Mouse (Mus musculus) midbrain, embryonic 12.5 days (tissue): ENCODE measurements around the gene Gm10322. TPM values are rescaled to one million over a fixed set of nuclear protein-coding genes. Genes with fewer than 3 reads are reported as not detected.

Experiments
- ATAC-seq: fragments of 200-750 bp; cut with Nextera tagmentation; 2 replicates; pipeline ENCODE4 v1.8.0; 2017; ENCODE audit warnings: low read depth, moderate TSS enrichment, moderate library complexity; ENCODE audit not compliant: low FRiP score
- H3K27ac ChIP-seq: fragments of 300-500 bp; sonication (generic); replicated peaks from 2 replicates; pipeline ENCODE4 v1.5.1; 2016; ENCODE audit warnings: mild to moderate bottlenecking
- H3K27me3 ChIP-seq: fragments of 300-500 bp; sonication (generic); 2 replicates; pipeline ENCODE4 v1.6.1; 2016; ENCODE audit warnings: mild to moderate bottlenecking
- H3K36me3 ChIP-seq: fragments of 300-500 bp; sonication (generic); 2 replicates; pipeline ENCODE4 v1.6.1; 2016
- H3K4me1 ChIP-seq: fragments of 300-500 bp; sonication (generic); 2 replicates; pipeline ENCODE4 v1.6.1; 2016
- H3K4me2 ChIP-seq: fragments of 300-500 bp; sonication (generic); replicated peaks from 2 replicates; pipeline ENCODE4 v1.6.1; 2016; ENCODE audit warnings: mild to moderate bottlenecking, moderate library complexity
- H3K4me3 ChIP-seq: fragments of 300-500 bp; sonication (generic); 2 replicates; pipeline ENCODE4 v1.5.1; 2016; ENCODE audit warnings: mild to moderate bottlenecking
- H3K9ac ChIP-seq: fragments of 300-500 bp; sonication (generic); replicated peaks from 2 replicates; pipeline ENCODE4 v1.6.1; 2016; ENCODE audit warnings: mild to moderate bottlenecking, moderate library complexity
- H3K9me3 ChIP-seq: fragments of 300-500 bp; sonication (generic); 2 replicates; pipeline ENCODE4 v1.6.1; 2016; ENCODE audit warnings: mild to moderate bottlenecking
- WGBS: fragments of 180-500 bp; shearing (Covaris S2); methylation state at CpG from one replicate; pipeline ENCODE4 v1.1.7; 2016; 5-methylcytosine and 5-hydroxymethylcytosine counted together
- polyA plus RNA-seq: library from polyadenylated mRNA; unstranded; fragments of >200 nt; fragmentation: Nextera tagmentation; extraction: Ambion mirVana; gene quantifications from 2 replicates; pipeline ENCODE4 v1.2.1, GENCODE M21; 2016

Gm10322 gene
- polyA plus RNA-seq, 1 experiment from 2014 or later = not detected

DNA sequence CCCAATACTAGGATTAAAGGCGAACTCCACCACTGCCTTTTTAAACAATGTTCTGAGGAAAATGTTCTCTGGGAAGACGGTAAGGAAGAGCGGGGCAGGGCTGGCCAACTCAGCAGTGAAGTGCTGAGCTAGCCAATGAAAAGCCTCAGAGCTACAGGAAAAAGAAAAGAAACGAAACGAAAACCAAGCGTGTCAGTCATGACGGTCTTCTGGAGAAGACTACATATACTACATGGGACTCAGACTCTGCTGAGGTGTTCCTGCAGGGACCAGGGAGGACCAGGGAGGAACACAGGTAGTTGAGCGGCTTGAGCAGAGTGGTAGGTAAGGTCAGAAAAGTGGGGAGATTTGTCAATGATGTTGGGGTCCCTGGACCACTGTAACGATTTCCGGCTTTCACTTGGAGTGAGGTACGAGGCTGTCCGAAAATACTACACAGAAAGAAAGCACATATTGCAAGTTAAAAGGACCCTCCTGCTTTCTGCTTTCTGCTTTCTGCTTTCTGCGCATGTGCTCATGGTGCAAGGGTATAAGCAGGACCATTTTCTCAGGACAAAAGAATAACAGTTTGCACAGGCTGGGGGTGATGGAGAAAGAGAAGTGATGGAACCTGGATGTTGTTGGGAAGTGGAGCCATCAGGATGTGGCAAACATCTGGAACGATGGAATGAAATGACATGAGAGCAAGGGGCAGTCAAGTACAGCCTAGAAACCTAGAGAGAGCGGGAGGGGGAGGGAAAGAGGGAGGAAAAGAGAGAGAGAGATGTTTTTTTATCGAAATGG, 21.1 kb downstream of the Gm10322 start:
- no peak overlapping the region for H3K4me3 ChIP-seq
- H3K4me2 ChIP-seq = no peak overlapping the region
- no peak overlapping the region for H3K27ac ChIP-seq
- H3K27me3 ChIP-seq = no peaks in the 10 kb centered on the region; the same call in 1 of the 2 replicates
- H3K36me3 ChIP-seq = no peaks in the 10 kb centered on the region
- H3K9me3 ChIP-seq = no peaks in the 10 kb centered on the region
- no peak for ATAC-seq
- no peak overlapping the region for H3K9ac ChIP-seq
- H3K4me1 ChIP-seq = no peaks in the 10 kb centered on the region; the same call in 1 of the 2 replicates
- 76% methylated on average over 16 of the region's 16 CpGs for WGBS

DNA sequence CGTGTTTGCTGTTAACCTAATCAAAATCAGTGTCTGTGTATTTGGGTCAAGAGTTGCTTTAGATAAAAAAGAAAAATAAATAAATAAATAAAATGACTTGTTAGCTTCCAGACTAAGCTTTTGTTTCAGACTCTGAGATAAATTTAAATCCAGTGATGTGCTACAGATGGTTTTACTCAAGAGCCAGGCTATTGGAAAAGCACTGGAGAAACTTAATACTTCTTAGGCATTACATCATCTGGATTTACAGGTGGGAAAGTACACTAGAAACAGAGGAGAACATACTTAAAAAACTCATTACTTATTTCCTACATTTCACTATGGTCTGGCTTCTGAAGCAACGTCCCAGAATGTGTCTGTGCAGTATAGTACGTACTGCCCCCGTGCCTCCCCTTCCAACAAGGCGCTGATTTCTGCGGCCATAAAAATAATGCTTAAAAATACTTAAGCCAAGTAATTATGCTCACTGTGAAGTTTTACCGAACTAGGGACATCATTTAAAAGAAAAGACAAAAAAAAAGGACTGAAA, 21.8 kb downstream of the Gm10322 start:
- no peak for ATAC-seq
- Histone ChIP-seq H3K4me2 (no peak overlapping the region), H3K36me3 (no peaks in the 10 kb centered on the region), H3K27me3 (no peaks in the 10 kb centered on the region; the same call in 1 of the 2 replicates), H3K27ac (no peak overlapping the region), H3K9me3 (no peaks in the 10 kb centered on the region), H3K4me3 (no peak overlapping the region), H3K4me1 (no peaks in the 10 kb centered on the region; the same call in 1 of the 2 replicates), H3K9ac (no peak overlapping the region)
- 81% methylated on average over 7 of the region's 7 CpGs for WGBS

DNA sequence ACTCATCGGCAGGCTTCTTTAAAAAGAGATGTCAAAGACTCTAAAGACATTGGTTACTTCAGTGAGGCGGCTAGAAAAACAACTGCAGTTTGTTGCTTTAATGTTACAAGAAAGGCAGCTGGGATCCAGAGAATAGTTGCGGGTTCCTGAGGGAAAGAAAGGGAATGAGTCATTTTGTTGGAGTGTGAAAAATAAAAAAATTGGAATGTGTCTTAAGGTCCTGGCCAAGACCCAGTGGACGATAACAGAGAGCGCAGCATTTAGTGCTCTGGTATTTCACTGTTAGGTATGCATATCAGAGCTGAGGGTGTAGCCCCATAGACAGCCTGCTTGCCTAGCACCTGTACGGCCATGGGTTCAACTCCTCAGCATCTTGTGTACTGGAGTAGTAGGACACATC, 22.7 kb downstream of the Gm10322 start:
- no peak overlapping the region for H3K9ac ChIP-seq
- no peak for ATAC-seq
- H3K36me3 ChIP-seq = no peaks in the 10 kb centered on the region
- H3K9me3 ChIP-seq = no peaks in the 10 kb centered on the region
- H3K4me2 ChIP-seq = no peak overlapping the region
- no peaks in the 10 kb centered on the region; the same call in 1 of the 2 replicates for H3K4me1 ChIP-seq
- no peak overlapping the region for H3K27ac ChIP-seq
- 75% methylated on average over 6 of the region's 6 CpGs for WGBS
- no peaks in the 10 kb centered on the region; the same call in 1 of the 2 replicates for H3K27me3 ChIP-seq
- H3K4me3 ChIP-seq = no peak overlapping the region

DNA sequence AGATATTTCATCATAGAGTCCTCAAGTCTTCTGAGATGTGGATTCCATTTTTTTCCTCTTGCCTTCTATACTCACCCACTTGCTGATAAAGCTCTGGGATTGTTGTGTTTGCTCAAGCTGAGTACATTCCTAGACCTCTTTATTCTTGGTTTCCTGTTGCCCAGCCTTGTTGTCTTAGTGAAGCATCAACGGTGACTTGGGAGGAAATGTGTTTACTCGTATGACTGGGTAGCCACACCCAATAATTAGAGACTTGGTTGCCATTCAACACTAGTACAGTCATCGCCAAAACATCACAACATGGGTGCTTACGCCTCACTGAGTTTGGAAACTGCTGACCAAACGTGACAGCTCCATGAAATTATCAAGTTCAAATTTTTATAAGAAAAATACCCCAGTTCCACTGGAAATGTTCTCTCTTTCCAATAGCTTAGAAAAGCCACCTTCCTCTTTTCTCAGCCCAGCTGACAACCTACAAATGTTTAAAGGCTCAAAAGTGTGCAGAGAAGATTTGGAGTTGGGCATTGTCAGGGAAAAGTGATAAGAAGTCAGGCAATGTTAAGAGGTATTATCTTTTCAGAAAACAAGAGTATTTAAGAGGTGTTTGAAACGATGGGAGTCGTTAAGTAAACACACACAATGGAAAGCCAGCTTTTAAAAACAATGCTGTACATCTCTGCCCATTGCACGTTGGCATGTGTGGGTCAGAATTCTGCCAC, 27.0 kb downstream of the Gm10322 start:
- H3K4me3 ChIP-seq = no peak overlapping the region
- H3K27me3 ChIP-seq = no peaks in the 10 kb centered on the region; the same call in 1 of the 2 replicates
- H3K27ac ChIP-seq = no peak overlapping the region
- no peaks in the 10 kb centered on the region; the same call in 1 of the 2 replicates for H3K4me1 ChIP-seq
- no peak overlapping the region for H3K9ac ChIP-seq
- no peaks in the 10 kb centered on the region for H3K36me3 ChIP-seq
- no peaks in the 10 kb centered on the region for H3K9me3 ChIP-seq
- WGBS = 81% methylated on average over 8 of the region's 8 CpGs
- no peak for ATAC-seq
- H3K4me2 ChIP-seq = no peak overlapping the region

DNA sequence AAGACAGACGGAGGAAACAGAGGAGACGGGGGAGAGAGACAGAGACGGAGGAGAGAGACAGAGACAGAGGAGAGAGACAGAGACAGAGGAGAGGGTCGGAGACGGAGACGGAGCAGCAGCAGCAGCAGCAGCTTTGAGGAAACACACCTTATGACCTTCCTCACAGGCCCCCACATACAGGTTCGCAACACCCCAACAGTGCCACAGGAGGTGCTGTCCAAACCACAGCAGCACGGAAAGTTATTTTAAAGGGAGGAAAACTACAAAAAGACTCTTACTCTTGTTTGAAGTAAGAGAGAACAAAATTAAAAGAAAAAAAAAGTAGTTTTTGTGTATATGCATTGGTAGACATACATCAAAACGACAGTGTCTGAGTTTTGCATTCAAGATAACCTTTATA, 27.8 kb downstream of the Gm10322 start:
- H3K4me3 ChIP-seq = no peak overlapping the region
- WGBS = 77% methylated on average over 9 of the region's 9 CpGs
- no peak overlapping the region for H3K4me2 ChIP-seq
- no peaks in the 10 kb centered on the region; the same call in 1 of the 2 replicates for H3K27me3 ChIP-seq
- no peaks in the 10 kb centered on the region for H3K4me1 ChIP-seq
- no peak for ATAC-seq
- H3K27ac ChIP-seq = no peak overlapping the region
- H3K9ac ChIP-seq = no peak overlapping the region
- no peaks in the 10 kb centered on the region for H3K36me3 ChIP-seq
- H3K9me3 ChIP-seq = no peaks in the 10 kb centered on the region

DNA sequence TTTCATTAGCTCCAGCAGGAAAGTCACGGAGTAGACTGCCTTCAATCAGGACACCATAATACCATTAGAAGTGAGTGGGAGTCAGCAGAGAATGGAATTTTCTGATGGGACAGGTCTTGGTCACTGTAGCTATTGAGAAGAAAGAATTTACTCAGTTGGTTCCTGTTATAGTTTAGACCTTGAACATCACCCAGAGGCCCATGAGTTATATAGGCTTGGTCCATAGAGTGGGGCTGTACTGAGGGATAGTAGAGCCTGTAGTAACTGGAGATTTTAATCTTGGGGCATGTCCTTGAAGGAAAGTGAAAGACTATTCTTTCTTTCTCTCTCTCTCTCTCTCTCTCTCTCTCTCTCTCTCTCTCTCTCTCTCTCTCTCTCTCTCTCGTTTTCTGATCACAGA, 28.8 kb downstream of the Gm10322 start:
- Histone ChIP-seq H3K4me2 (no peak overlapping the region), H3K9ac (no peak overlapping the region), H3K9me3 (peaks cover 1% of the 10 kb centered on the region; the same call in 1 of the 2 replicates), H3K27ac (no peak overlapping the region), H3K36me3 (no peaks in the 10 kb centered on the region), H3K4me3 (no peak overlapping the region), H3K27me3 (no peaks in the 10 kb centered on the region), H3K4me1 (no peaks in the 10 kb centered on the region)
- no peak for ATAC-seq
- WGBS = 65% methylated on average over 2 of the region's 2 CpGs

DNA sequence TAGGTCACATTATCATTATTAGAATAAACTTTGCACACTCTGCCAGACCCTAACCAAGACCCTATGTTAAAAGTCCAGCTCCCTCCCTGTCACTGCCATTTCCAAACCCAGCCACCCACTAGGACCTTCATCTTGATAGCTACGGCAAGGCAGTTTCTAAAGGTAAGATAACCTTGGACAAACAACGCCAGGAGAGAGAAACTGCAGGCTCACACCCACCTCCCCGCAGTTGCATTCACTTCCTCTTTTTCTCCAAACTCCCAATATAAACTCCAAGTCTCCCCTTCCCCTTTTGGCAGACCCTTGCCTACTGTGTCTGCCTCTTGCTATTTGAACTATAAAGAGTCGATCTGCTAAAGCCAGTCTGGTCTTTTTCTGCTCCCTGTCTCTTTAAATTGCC, 29.3 kb downstream of the Gm10322 start:
- Histone ChIP-seq H3K36me3 (no peaks in the 10 kb centered on the region), H3K9ac (no peak overlapping the region), H3K4me1 (no peaks in the 10 kb centered on the region), H3K4me2 (no peak overlapping the region), H3K27ac (no peak overlapping the region), H3K4me3 (no peak overlapping the region), H3K27me3 (no peaks in the 10 kb centered on the region), H3K9me3 (peaks cover 5% of the 10 kb centered on the region; the same call in 1 of the 2 replicates)
- WGBS = 77% methylated on average over 4 of the region's 4 CpGs
- no peak for ATAC-seq

DNA sequence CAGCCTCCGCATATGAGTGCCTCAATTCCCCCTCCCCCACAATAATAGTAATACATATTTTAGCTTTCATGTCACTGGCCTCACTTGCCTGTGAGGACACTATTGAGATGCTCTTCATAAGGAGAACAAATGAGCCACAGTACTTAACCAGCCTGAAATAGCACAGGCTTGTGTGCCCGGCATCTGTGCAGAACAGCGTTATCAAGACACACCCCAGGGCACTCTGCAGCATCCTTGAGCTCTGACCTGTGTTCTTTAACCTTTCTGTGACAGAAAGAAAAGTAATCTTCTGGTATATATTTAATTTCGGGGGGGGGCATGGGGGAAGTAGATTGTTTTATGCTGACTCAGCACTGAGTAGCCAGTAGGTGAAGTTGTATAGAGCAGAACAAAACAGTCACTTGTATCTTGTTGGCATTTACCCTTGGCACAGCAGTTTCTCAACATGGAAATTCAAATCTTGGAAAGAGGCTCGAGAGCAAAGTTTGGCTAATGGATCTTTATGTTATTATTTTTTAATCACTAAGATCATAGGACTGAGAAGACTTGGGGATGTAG, 31.0 kb downstream of the Gm10322 start:
- no peak overlapping the region for H3K9ac ChIP-seq
- H3K9me3 ChIP-seq = peaks cover 5% of the 10 kb centered on the region; the same call in 1 of the 2 replicates
- WGBS = 87% methylated on average over 5 of the region's 5 CpGs
- H3K27me3 ChIP-seq = no peaks in the 10 kb centered on the region
- H3K4me2 ChIP-seq = no peak overlapping the region
- no peak overlapping the region for H3K4me3 ChIP-seq
- no peaks in the 10 kb centered on the region for H3K4me1 ChIP-seq
- H3K27ac ChIP-seq = no peak overlapping the region
- no peaks in the 10 kb centered on the region for H3K36me3 ChIP-seq
- ATAC-seq = no peak

DNA sequence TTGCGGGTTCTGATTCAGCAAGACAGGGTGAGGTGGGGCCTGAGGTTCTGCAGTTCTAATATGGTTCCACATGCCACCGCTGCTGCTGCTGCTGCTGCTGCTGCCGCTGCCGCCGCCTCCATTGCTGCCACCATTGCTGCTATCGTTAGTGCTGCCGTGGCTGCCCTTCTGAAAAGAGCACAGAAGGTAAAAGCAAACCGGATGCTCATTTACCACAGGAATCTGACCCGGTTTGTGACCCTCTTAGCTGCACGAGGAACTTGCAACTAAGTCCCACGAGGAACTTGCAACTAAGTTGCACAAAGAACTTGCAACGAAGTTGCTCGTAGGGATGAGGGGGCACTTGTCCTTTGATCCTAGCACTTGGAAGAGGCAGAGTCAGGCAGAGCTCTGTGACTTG, 40.9 kb downstream of the Gm10322 start:
- Histone ChIP-seq H3K4me3 (no peak overlapping the region), H3K27ac (no peak overlapping the region), H3K27me3 (no peaks in the 10 kb centered on the region), H3K4me2 (no peak overlapping the region), H3K4me1 (no peaks in the 10 kb centered on the region), H3K9ac (no peak overlapping the region), H3K9me3 (no peaks in the 10 kb centered on the region), H3K36me3 (no peaks in the 10 kb centered on the region)
- WGBS = 84% methylated on average over 13 of the region's 13 CpGs
- ATAC-seq = no peak

DNA sequence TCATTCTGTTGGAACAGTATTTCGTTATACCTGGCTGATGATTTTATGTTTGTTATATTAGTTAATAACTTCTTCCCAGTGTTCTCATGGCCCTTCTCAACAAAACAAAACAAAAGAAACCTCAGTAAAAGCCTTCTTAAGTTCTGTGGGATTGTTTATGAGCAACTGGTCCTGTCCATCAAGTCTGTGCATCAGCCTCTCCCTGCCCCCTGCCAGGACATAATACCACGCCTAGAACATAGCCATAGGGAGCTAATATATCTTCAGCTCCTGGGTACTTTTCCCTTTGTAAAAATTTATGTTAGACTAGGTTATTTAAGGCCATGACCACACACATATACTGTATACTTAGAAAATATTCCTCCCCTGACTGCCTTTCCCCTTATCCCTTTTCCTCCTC, 48.9 kb downstream of the Gm10322 start:
- no peak overlapping the region for H3K9ac ChIP-seq
- no peaks in the 10 kb centered on the region for H3K27me3 ChIP-seq
- H3K4me1 ChIP-seq = no peaks in the 10 kb centered on the region
- no peak overlapping the region for H3K4me3 ChIP-seq
- H3K4me2 ChIP-seq = no peak overlapping the region
- no peaks in the 10 kb centered on the region for H3K36me3 ChIP-seq
- 73% methylated on average over 2 of the region's 2 CpGs for WGBS
- ATAC-seq = no peak
- no peaks in the 10 kb centered on the region for H3K9me3 ChIP-seq
- no peak overlapping the region for H3K27ac ChIP-seq

DNA sequence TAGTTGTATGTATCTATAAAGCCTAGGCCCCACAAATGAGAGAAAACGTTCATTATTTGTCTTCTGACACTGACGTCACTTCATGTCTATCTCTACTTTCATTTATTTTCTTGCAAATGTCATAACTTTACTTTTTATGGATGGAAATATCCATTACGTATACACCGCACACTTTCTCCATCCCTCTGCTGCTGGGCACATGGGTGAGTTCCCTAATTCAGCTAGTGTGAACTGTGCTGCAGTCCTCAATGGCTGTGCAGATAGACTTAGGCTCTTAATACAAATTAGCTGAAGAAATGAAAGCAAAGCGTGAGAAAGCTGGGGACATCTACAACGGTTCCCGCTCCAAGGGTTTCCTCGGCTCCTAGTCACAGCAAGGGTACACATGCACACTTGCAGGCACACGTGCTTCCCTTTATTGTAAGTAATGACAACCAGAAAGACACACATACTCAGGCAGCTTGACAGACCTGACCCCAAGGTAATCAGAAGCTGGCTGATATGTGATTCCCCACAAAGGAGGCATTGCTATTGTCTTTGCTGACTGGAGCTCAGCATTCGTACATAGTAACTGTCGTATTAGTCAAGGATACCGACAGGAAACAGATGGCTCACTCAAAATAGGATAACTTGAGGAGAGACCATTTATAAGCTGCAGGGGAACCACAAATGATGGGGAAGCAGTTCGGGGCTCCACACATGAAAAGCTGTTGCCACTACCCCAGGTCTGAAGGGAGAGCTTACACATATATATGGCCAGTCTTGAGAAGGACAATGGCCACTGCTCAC, 49.8 kb downstream of the Gm10322 start:
- no peak for ATAC-seq
- no peaks in the 10 kb centered on the region for H3K9me3 ChIP-seq
- no peaks in the 10 kb centered on the region for H3K36me3 ChIP-seq
- no peak overlapping the region for H3K9ac ChIP-seq
- no peaks in the 10 kb centered on the region for H3K4me1 ChIP-seq
- WGBS = 83% methylated on average over 13 of the region's 13 CpGs
- H3K27ac ChIP-seq = no peak overlapping the region
- H3K4me2 ChIP-seq = no peak overlapping the region
- no peaks in the 10 kb centered on the region for H3K27me3 ChIP-seq
- H3K4me3 ChIP-seq = no peak overlapping the region
